Mouse (Mus musculus) bone marrow, adult 2 months (tissue): ENCODE measurements around the gene Dusp1.

Experiments used
- CTCF ChIP-seq: fragments of 200-500 bp; IDR thresholded peaks from 2 replicates; pipeline ENCODE4 v1.5.1; 2011; ENCODE audit warnings: low read length, control low read depth; ENCODE audit not compliant: control insufficient read depth, insufficient read depth
- POLR2A ChIP-seq: fragments of 200-500 bp; IDR thresholded peaks from 2 replicates; pipeline ENCODE4 v1.6.1; 2011; ENCODE audit warnings: low read depth, mild to moderate bottlenecking, control low read depth, low read length, borderline replicate concordance; ENCODE audit not compliant: control insufficient read depth

- TF ChIP-seq CTCF (no peak), POLR2A (no peak)
Measured at GRCm38 (mm10) chr17:26608348-26608747, 46.4 kb upstream of the Dusp1 start.
